Mouse (Mus musculus) lung, postnatal 14 days (tissue): Measurements from ENCODE around the gene Rhbdl1.
A peak's percentile ranks its signal among the peaks of the same experiment; 100 is the strongest.
"Not testable (repeated sequence)": the region's sequence is repeated elsewhere in the genome, so short reads cannot be mapped to it uniquely, and the experiment has no call there.

ENCODE experiments used
- DNase-seq: peaks from one replicate; pipeline ENCODE4 v3.0.0; 2021

Gene Rhbdl1

DNA sequence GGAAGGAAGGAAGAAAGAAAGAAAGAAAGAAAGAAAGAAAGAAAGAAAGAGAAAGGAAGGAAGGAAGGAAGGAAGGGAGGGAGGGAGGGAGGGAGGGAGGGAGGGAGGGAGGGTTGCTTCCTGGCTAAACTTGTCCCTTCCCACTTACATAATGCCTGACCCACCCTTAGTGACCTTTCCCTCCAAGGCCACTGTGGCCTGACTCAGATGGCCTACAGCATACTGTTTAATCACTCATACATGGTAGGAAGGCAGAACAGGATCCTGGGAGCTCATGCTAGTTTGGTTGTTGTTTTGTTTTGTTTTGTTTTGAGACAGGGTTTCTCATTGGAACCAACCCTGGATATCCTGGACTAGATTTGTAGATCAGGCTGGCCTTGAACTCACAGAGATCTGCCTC is 34.5 kb upstream of the Rhbdl1 start:
- DNase-seq: not testable (repeated sequence)

DNA sequence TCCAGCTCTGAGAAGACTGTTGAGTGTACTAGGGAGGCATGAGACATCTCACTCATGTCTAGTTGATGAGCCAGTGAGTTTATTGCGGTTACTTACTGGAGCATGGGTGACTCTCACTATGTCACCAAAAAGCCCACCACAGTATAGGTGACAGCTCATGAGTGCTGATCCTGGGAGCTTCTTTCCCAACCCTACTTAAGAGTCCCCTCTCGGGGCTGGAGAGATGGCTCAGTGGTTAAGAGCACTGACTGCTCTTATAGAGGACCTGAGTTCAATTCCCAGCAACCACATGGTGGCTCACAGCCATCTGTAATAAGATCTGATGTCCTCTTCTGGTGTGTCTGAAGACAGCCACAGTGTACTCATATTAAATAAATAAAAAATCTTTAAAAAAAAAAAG is 32.9 kb upstream of the Rhbdl1 start:
- DNase-seq: no peak

DNA sequence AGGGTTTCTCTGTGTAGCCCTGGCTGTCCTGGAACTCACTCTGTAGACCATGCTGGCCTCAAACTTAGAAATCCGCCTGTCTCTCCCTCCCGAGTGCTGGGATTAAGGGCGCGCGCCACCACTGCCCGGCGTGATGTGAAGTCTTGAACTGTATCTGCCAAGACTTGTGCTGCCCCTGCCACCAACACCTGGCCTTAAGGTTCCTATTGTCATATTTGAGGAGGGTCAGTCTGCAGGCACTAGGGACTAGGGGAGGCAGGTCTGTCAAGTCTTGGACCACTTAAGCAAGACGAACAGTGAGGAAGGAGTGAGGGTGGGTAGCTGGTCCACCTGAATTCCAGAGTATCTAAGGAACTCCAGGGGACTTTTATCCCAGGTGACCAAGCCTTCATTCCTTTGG is 32.4 kb upstream of the Rhbdl1 start:
- no peak for DNase-seq

DNA sequence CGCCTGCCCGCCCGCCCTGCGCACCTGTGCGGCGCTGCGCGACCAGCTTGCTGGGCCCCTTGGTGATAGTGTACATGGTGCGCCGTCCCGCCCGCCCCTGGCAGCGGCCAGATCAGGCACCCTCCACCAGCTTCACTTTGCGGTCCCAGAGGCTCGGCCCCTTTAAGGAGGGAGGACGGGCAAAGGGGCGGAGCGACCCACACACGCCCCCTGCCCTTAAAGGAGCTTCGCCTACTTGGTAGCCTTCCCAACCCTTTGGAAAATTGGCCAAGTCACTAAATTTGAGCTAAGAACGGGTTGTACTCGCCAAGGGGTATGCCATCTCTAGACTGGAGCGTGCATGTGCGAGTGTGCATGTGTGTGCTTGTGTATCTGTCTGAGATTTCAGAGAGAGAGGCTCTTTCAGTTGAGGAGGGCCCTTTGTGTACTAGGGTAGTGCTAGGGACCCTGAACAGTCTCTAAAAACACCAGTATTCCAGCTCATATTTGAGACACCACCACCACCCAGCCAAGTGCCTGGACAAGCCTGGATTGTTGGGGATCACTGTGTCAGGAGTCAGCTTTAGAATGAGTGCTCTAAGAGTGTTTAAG is 31.6 kb upstream of the Rhbdl1 start, which contains the start of gene Mcrip2:
TSS of gene Mcrip2 (minus strand) at position 164 of the 591 bp plus-strand sequence.
- DNase-seq: peak; percentile 83

DNA sequence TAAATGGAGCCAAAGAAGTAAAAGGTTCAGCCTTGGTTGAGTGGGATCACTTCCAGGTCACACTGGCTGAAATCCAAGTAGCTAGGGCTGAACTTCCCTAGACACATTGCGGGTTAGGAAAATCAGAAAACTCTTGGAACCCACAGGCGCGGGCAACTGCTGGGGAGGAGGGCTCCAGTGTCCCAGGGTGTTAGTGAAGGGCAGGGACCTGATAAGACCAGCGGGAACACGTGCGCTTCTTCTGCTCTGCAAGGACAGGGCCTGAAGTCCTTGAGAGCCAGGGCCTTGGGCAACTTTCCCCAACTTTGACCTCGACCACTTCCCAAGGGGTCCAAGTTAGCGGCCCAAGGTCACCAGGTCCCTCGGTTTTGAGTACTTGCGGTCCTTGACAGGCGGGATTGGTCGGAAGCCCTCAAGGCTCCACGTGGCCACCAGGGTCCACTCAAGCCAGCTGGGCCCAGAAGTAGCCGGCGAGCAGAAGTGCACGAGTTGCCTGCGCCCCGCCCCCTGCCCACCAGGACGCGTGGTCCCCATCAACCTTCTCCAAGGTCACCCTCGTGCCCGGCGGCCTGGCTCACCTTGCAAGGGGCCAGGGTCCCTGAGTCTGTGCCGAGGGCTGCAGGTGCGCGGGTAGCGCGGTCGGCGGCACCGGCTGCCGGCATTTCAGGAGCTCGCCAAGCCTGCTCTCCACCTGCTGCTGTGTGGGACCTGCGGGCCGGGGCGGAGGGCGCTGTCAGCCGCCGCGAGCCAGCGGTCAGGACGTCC is 30.9 kb upstream of the Rhbdl1 start:
- peak; percentile 52 for DNase-seq

DNA sequence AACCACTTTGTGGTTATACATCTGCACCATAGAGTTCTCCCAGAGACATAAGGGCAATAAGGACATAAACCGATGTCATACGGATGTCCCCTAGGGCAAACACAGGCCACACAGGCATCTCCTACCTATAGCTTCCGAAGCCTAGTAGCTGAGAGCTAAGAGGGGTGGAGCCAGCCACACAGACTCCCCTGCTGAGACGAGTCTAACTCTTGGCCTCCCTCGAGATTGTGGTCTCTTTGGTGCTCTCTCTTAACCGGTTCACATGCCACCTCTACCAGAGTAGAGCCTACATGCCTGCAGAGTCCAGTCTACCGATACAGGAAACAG is 30.4 kb upstream of the Rhbdl1 start:
- no peak for DNase-seq

DNA sequence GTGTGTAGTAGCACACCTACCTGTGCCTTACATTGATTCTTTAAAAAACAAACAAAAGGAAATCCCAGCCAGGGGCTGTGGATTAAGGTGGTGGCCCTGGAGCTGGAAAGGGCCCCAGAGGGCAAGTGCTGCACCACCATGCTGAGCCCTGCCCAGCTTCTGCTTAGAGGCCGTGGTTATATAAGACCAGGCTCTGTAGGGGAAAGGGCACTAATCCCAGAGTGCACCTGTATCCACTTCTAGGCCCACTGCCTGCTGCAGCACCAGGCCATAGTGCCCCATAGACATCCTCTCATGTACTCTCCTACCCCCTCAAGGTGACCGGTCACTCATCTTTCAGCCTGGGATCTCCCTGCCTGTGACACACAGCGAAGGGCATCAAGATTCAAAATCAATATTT is 29.1 kb upstream of the Rhbdl1 start:
- DNase-seq: no peak

DNA sequence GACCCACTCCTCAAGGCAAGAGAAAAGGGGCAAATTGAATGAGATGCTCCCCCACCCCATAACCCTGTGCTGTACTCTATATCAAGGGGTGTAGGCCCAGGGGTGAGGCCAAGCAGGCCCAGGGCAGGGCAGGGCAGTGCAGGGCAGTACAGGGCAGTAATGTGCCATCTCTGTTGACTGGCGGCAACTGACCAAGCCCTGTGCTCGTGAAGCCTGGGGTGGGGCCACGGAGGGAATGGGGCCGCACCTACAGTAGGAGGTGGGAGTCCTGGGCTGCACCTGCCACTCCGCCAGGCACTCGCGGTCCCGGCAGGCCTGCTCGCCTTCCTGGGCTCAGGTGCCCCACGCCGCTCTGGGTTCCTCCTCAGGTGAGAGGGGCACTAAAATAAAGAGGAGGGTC is 28.2 kb upstream of the Rhbdl1 start:
- no peak for DNase-seq

DNA sequence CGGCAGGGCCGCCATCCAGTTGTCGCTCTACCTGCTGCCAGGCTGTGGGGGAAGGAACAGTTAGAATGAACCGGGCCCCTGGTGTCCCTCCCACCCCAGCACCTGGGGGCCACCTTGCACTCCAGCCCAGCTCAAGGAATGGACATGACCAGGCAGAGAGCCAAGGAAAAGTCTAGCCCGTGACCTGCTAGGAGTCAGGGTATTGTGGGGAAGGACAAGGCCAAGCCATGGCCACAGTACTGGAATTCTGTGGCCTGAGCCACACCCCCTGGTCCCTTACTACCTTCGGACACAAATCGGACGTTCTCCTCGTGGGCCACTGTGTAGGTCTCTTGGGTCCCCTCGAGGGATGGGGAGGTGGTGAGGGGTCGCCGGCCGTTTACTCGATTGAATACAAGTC is 27.2 kb upstream of the Rhbdl1 start:
- DNase-seq: no peak

DNA sequence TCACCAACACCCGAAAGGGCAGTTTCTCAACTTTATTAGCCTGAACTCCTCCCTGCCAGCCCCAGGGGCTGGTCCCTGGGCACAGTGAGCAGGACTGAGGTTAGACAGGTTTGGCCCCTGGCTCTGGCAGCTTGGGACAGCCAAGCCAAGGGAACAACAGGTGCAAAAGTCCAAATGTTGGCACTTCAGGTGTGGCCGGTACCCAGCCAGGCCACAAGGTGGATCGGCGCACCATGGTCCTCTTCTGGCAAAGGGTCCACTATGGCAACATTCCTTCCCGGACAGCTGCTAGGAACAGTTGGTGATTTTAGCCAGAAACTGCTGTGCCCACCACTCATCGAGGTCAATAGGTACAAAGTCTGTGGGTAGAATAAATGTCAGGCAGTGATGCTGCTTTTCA is 26.6 kb upstream of the Rhbdl1 start:
- no peak for DNase-seq

DNA sequence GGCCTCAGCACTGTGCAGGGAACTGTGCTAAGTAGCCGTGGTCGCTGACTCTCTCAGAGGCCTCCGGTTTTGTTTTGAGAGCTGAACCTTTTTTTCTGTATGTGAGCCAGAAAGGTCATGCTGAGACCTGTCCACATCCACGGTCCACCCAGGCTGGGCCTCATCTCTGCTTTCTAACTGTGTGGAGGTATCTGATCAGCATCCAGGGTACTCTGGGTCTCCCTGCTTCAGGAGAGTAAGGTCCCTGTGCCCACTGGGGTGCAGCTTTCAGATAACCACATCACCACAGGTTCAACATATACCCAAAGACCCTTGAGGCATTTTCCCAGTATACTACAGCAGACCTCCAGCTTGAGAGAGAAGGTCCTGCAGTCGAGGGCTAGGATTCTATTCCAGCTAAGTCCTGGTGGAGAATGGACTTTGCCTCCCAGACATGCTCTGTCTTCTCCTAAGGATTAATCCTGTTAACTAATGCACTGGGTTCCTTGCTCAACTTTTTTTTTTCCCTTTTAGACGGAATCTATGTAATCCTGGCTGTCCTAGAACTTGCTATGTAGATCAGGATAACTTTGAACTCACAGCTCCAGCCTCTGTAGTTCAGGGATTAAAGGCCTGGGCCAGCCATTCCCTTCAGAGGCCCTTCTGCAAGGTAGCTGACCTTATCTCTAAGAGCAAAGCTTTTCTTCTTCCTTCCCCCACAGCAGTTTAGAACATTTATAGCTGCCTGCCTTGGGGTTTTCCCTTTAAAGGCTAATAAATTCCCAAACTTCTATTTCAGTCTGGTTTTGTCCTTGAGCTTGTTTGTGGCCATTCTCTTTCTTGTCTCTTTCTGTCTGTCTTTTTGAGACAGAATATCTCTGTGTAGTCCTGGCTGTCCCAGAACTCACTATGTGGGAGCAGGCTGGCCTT is 24.9 kb upstream of the Rhbdl1 start:
- DNase-seq: no peak

DNA sequence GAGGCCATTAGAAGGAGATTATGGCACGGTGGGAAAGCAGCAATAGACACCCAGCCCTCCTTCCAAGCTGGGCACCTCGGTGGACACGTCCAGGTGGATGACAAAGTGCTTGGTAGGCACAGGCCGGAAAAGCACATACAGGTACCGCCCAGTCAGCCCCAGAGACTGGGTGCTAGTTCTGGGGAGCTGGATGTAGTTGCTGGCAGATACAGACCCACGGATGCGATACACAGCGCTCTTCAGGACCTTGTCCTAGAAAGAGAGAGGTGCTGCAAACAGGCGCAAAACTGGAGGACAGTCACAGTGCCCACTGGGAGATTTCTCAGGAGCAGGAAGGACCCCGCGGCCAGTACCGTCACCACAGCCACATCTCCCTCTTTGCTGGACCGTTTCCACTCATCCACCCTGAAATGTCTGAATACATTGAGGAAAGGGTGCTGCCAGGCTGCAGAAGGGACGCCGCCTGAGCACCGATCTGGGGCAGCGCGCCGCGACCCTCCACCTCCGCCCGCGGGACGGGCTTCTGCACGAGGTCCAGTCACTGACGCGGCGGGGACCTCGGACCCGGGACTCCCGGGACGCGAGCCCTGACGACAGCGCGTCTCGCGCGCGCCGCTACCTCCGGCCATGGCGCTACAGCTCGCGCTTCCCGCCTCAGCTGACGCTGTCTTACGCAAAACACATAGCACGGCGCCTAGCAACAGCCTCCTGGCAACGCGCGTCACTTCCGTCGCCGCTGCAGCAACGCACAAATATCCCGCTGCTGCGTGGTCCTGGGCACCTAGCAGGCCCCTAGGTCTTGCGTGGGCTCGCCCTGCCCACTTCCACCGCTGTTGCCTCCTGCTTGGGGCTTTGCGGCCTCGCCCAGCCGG is 24.0 kb upstream of the Rhbdl1 start, which contains the start of gene Wdr90:
TSS of gene Wdr90 (minus strand) at position 670 of the 872 bp plus-strand sequence.
- DNase-seq: peak; percentile 91

DNA sequence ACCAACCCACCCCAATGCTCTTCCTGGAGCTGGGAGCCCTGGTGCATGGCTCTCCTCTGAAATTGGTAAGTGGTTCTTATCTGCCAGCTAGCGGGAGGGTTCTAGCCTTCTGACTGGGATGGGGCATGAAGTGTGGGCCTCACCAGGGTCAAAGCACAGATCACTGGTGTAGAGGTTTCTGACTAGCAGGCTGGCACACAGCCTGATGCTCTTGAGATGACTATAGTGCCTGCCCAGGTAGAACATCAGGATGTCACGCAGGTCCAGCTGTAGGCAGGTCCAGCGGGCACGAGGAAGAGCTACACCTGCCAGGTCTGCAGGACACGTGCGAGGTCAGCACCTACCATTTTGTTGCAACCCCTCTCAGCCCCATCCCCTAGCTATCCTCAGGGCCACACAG is 23.1 kb upstream of the Rhbdl1 start:
- no peak for DNase-seq

DNA sequence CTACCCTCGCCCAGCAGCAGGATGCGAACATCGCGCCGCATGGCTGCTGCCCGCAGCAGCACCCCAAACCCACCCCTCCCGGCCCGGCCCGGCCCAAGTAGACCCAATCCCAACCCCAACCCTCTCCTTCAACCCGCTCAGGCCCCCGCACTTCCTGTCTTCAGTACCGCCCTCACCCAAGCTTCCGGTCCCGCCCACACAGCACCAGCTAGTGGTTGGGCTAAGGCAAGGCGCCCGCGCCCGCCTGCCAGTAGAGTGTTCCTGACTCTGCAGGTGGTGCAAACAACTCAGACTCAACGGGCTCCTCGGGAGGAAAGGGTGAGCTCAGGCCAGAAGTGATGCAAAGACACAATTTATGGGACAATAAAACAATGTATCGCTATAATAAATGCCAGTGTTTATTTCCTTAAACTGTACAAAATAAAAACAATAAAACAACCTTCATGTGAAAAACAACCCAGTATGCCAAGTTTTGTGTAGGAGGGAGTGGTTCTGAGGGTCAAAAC is 7.4 kb upstream of the Rhbdl1 start, which contains the start of gene Rhot2:
TSS of gene Rhot2 (minus strand) at position 456 of the 506 bp plus-strand sequence.
- peak; percentile 96 for DNase-seq

DNA sequence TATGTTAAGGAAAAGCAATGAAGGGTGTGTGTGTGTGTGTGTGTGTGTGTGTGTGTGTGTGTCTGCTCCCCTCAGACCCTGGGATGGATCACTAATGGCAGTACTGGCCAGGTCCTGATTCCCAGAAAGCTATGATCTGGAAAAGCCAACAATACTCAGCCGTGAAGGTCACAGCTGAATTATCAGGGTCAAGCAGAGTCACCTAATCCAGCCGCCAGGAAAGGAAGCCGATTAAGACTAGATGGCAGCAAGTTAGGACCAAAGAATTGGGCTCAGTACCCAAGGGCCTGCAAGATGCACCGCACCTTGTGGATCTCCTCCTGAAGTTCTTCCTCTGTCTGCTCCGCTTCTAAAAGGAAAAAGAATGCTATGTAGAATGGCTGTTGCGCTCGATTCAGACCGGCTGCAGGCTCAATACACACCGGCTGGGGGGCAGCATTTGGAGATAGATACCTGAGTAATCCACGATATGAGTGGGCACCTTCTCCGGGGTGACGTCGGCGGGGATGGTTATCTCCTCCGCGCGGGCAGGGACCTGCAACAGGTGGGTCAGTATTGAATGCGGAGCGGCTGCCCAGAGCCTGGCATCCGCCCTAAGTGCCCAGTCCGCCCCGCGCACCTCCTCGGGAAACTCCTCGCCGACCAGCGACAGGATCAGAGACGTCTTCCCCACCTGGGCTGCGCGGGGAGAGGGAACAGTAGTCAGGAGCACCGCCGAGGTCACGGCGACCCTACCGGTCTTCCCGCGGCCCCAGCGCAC is 6.7 kb upstream of the Rhbdl1 start:
- DNase-seq: no peak

DNA sequence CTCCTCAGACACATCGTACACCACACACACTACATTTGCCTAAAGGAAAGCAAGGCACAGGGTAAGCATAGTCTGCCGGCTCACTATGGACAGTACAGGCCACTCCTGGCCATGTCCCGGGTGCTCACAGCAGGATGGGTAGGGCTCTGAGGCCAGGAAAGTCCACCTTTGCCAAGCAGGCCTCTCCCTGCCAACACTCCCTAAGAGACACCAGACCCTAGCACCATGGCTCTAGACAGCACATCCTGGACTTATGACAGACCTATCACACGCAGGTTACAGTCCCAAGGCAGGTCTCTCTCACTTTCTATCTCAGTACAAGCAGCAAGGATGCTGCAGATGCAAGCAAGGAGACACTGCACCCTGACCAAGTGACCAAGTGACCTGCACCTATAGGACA is 6.0 kb upstream of the Rhbdl1 start:
- DNase-seq: no peak

DNA sequence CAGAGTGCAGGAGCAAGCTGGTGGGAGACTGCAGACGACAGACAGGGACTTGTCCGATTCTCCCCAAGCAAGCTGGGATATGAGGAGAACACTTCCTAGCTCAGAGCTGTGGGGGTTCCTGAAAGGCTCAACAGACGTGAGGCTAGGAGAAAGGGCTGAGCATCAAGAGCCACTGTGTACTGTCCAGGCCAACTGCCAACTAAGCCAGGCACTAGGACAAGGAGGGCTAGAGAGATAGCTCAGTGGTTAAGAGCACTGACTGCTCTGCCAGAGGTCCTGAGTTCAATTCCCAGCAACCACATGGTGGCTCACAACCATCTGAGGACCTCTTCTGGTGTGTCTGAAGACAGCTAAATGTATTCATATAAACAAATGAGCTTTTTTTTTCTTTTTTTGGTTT is 5.4 kb upstream of the Rhbdl1 start:
- no peak for DNase-seq

DNA sequence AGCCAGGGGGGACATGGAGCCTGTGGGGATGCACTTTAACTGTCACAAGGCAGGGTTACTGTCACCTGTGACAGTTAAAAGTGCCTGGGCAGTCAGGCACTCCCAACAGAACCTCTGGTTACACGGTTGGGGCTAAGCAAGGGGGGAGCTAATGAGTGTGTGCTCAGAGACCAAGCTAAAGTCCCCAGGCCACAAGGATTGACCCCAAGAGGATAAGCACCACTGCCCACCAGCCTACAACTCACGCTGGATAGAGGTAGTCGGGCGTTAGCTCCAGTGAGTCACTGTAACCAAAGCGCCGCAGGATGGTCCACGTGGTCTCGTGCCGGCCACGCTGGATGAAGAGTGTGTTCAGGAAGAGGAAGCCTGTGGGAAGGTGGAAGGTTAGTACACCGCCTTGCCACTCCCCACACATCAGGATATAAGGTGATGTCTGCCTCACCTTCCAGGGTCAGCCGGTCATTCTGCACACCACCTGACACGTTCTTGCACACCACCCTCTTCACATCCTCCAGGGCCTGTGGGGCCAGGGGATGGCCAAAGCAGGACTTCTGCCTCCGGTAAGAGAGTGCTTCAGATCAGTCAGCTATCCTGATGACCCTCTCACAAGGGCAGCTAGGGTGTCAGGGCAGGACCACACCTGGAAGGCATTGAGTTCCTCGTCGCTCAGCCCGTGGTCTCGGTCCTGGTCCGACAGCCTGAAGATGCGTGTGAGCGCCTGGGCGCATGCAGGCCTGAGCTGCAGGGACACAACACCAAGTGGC is 4.2 kb upstream of the Rhbdl1 start, which contains the start of gene Gm20683:
TSS of gene Gm20683 (minus strand) at position 647 of the 764 bp plus-strand sequence.
- no peak for DNase-seq

DNA sequence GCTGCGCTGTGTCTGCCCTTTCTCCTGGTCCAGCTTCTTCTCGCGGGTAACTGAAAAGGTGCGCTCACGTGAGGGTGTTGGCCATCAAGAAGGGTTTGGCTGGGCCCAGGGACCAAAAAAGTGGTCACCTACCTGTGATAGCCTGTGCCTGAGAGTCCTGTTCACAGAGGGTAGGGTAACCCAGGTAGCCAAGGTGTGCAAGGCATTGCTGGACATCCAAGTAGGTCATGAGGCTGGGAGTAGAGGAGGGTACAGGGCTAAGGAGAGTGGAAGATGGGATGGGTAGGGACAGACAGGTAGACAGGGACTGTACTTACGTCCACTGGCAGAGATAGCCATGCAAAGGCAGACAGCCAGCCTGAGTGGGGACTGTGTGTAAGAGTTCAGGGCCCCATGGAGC is 3.4 kb upstream of the Rhbdl1 start:
- no peak for DNase-seq

DNA sequence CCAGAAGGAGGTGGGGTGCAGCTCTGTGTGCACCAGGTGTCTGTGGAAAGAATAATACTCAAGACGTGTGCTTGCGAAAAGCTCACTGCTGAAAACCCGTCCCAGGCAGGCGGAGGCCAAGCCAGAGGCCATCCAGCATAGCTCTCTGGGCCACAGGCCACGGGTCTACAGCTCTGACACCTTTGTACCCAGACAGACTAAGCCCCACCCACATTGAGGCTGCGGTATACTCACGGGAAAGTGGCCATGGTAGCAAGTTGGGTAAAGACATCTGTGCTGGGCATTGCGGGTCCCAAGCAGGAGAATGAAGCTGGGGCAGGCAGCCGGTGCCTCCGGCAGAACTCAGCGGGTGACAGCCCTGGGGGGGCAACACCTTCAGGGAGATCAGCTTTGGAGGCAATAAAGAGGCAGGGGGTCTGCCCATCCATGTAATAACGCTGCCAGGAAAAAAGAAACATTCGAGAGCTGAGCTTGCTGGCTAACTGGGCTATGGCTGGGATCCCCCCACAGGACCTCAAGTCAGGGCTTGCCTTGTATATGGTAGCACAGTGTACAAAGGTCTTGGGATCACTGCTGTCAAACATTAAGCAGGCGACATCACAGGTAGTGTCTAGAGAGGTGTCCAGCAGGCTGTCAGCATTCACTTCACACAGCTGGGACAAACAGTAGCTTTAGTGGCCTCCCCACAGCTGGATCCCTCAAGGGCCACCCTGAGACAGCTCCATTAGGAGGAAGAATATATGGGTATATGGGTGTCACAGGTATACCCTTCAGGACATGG is 2.5 kb upstream of the Rhbdl1 start:
- DNase-seq: no peak
